Mouse (Mus musculus): Measurements from ENCODE around the gene Pde2a. TPM values are rescaled to one million over a fixed set of nuclear protein-coding genes. Genes with fewer than 3 reads are reported as not detected.
"Not testable (repeated sequence)": the region's sequence is repeated elsewhere in the genome, so short reads cannot be mapped to it uniquely, and the experiment has no call there.

Pde2a gene
- total and polyA plus RNA-seq, 3 experiments: 0.11 to 0.62 TPM; not detected in 1

- DNase-seq (ENCODE audit: low read depth, low spot score): no peak
- H3K27me3 ChIP-seq (ENCODE audit: control insufficient read depth in 1 of 2, insufficient read depth in 2 of 2, low read length in 2 of 2): peaks cover under 1 to 3% of the 10 kb centered on the region in 2 experiments; a peak in 2 of 4 replicates
- TF ChIP-seq CHD1 (IDR thresholded peaks at IDR 0.05; ENCODE audit: low read depth, low read length) (no peak), RAD21 (IDR thresholded peaks at IDR 0.05; ENCODE audit: low read depth, low read length) (no peak), E2F4 (IDR thresholded peaks at IDR 0.05; ENCODE audit: borderline replicate concordance, low read depth, low read length) (no peak), TAL1 (IDR thresholded peaks at IDR 0.05; ENCODE audit: low read length) (no peak), GABPA (IDR thresholded peaks at IDR 0.05; ENCODE audit: low read depth, low read length) (no peak), MXI1 (IDR thresholded peaks at IDR 0.05; ENCODE audit: low read depth, low read length) (no peak), CTCF (IDR thresholded peaks at IDR 0.05 in 2 of 3, conservative IDR thresholded peaks at IDR 0.05 in 1 of 3; ENCODE audit: control insufficient read depth in 1 of 3, insufficient read depth in 1 of 3, low read depth in 2 of 3, low read length in 3 of 3, poor library complexity in 1 of 3, severe bottlenecking in 1 of 3) (no peak), NELFE (IDR thresholded peaks at IDR 0.05; ENCODE audit: low read depth, low read length) (no peak), USF2 (IDR thresholded peaks at IDR 0.05; ENCODE audit: borderline replicate concordance in 1 of 2, insufficient read depth in 1 of 2, low read depth in 1 of 2, low read length in 2 of 2) (no peak), MAX (IDR thresholded peaks at IDR 0.05; ENCODE audit: low read length) (no peak), TCF12 (IDR thresholded peaks at IDR 0.05; ENCODE audit: low read depth, low read length) (no peak), BHLHE40 (IDR thresholded peaks at IDR 0.05; ENCODE audit: borderline replicate concordance, low read depth, low read length) (no peak), KAT2A (conservative IDR thresholded peaks at IDR 0.05; ENCODE audit: low read depth, low read length) (no peak), MYC (IDR thresholded peaks at IDR 0.05; ENCODE audit: low read depth, low read length) (no peak), MYB (IDR thresholded peaks at IDR 0.05; ENCODE audit: low read depth, low read length) (no peak)
- no peak overlapping the region for H3K9ac ChIP-seq (ENCODE audit: control insufficient read depth, low read depth, low read length, poor library complexity, severe bottlenecking)
- no peaks in the 10 kb centered on the region for H3K79me2 ChIP-seq (ENCODE audit: control insufficient read depth, insufficient read depth, low read length, poor library complexity)
- no peaks in the 10 kb centered on the region for H3K36me3 ChIP-seq (ENCODE audit: control insufficient read depth in 1 of 2, insufficient read depth in 2 of 2, low read length in 2 of 2)
- no peak overlapping the region for H3K27ac ChIP-seq (ENCODE audit: control insufficient read depth, low read depth, low read length)
- no peak overlapping the region for H3K4me3 ChIP-seq (ENCODE audit: control insufficient read depth in 1 of 2, insufficient read depth in 1 of 2, low read depth in 2 of 2, low read length in 2 of 2)
- H3K9me3 ChIP-seq (replicated peaks; ENCODE audit: insufficient read depth, low read length): no peaks in the 10 kb centered on the region
- H3K4me1 ChIP-seq (ENCODE audit: control insufficient read depth in 1 of 2, insufficient read depth in 2 of 2, low read length in 2 of 2): no peaks in the 10 kb centered on the region
These were observed 130.0 kb downstream of the Pde2a start for GRCm38 (mm10) chr7:101551530-101551929.

GRCm38 (mm10) chr7:101555473-101555872 is 134.0 kb downstream of the Pde2a start:
- H3K9me3 ChIP-seq (replicated peaks; ENCODE audit: insufficient read depth, low read length); H3K4me1 ChIP-seq (ENCODE audit: control insufficient read depth in 1 of 2, insufficient read depth in 2 of 2, low read length in 2 of 2); H3K27me3 ChIP-seq (ENCODE audit: control insufficient read depth in 1 of 2, insufficient read depth in 2 of 2, low read length in 2 of 2); H3K36me3 ChIP-seq (ENCODE audit: control insufficient read depth in 1 of 2, insufficient read depth in 2 of 2, low read length in 2 of 2); H3K9ac ChIP-seq (ENCODE audit: control insufficient read depth, low read depth, low read length, poor library complexity, severe bottlenecking); H3K27ac ChIP-seq (ENCODE audit: control insufficient read depth, low read depth, low read length); H3K4me3 ChIP-seq (ENCODE audit: control insufficient read depth in 1 of 2, insufficient read depth in 1 of 2, low read depth in 2 of 2, low read length in 2 of 2); DNase-seq (ENCODE audit: low read depth, low spot score); H3K79me2 ChIP-seq (ENCODE audit: control insufficient read depth, insufficient read depth, low read length, poor library complexity): not testable (repeated sequence)

- peaks cover 2 to 3% of the 10 kb centered on the region in 2 experiments; a peak in 2 of 4 replicates for H3K27me3 ChIP-seq (ENCODE audit: control insufficient read depth in 1 of 2, insufficient read depth in 2 of 2, low read length in 2 of 2)
- H3K27ac ChIP-seq (ENCODE audit: control insufficient read depth, low read depth, low read length): no peak overlapping the region
- TF ChIP-seq GATA1 (IDR thresholded peaks at IDR 0.05; ENCODE audit: low read depth, low read length) (no peak), UBTF (IDR thresholded peaks at IDR 0.05; ENCODE audit: borderline replicate concordance, insufficient read depth, low read depth, low read length) (no peak), ELF1 (IDR thresholded peaks at IDR 0.05; ENCODE audit: low read depth, low read length) (no peak), MAX (IDR thresholded peaks at IDR 0.05; ENCODE audit: low read length) (no peak), ZNF384 (IDR thresholded peaks at IDR 0.05; ENCODE audit: low read depth, low read length) (no peak), E2F4 (IDR thresholded peaks at IDR 0.05; ENCODE audit: borderline replicate concordance, low read depth, low read length) (no peak), MXI1 (IDR thresholded peaks at IDR 0.05; ENCODE audit: low read depth, low read length) (no peak), SMC3 (IDR thresholded peaks at IDR 0.05; ENCODE audit: low read depth, low read length) (no peak), POLR2AphosphoS5 (IDR thresholded peaks at IDR 0.05; ENCODE audit: borderline replicate concordance, low read depth, low read length) (no peak)
- no peaks in the 10 kb centered on the region for H3K4me1 ChIP-seq (ENCODE audit: control insufficient read depth in 1 of 2, insufficient read depth in 2 of 2, low read length in 2 of 2)
- no peaks in the 10 kb centered on the region for H3K79me2 ChIP-seq (ENCODE audit: control insufficient read depth, insufficient read depth, low read length, poor library complexity)
- no peak overlapping the region for H3K4me3 ChIP-seq (ENCODE audit: control insufficient read depth in 1 of 2, insufficient read depth in 1 of 2, low read depth in 2 of 2, low read length in 2 of 2)
- no peak for DNase-seq (ENCODE audit: low read depth, low spot score)
- no peak overlapping the region for H3K9ac ChIP-seq (ENCODE audit: control insufficient read depth, low read depth, low read length, poor library complexity, severe bottlenecking)
- H3K9me3 ChIP-seq (replicated peaks; ENCODE audit: insufficient read depth, low read length): no peaks in the 10 kb centered on the region
- H3K36me3 ChIP-seq (ENCODE audit: control insufficient read depth in 1 of 2, insufficient read depth in 2 of 2, low read length in 2 of 2): no peaks in the 10 kb centered on the region
These were observed 135.9 kb downstream of the Pde2a start for GRCm38 (mm10) chr7:101557391-101557790.

GRCm38 (mm10) chr7:101559393-101559792 is 137.9 kb downstream of the Pde2a start:
- H3K9me3 ChIP-seq (replicated peaks; ENCODE audit: insufficient read depth, low read length); H3K27ac ChIP-seq (ENCODE audit: control insufficient read depth, low read depth, low read length); H3K36me3 ChIP-seq (ENCODE audit: control insufficient read depth in 1 of 2, insufficient read depth in 2 of 2, low read length in 2 of 2); H3K9ac ChIP-seq (ENCODE audit: control insufficient read depth, low read depth, low read length, poor library complexity, severe bottlenecking); H3K4me1 ChIP-seq (ENCODE audit: control insufficient read depth in 1 of 2, insufficient read depth in 2 of 2, low read length in 2 of 2); H3K27me3 ChIP-seq (ENCODE audit: control insufficient read depth in 1 of 2, insufficient read depth in 2 of 2, low read length in 2 of 2); H3K4me3 ChIP-seq (ENCODE audit: control insufficient read depth in 1 of 2, insufficient read depth in 1 of 2, low read depth in 2 of 2, low read length in 2 of 2); H3K79me2 ChIP-seq (ENCODE audit: control insufficient read depth, insufficient read depth, low read length, poor library complexity); DNase-seq (ENCODE audit: low read depth, low spot score): not testable (repeated sequence)

All from MEL (cell line).